In genomic region chr3:144049270-144049669, GRCm38 (mm10) we compare ENCODE assay signal across 23 mouse cellular contexts.
DNase-seq lines count a peak whose midpoint lies in the region; ATAC-seq and TF ChIP-seq lines count a peak whose summit lies in the region.
"Had no signal": no experiment of that assay in that cellular context is flagged by ENCODE, and none has a peak within 500 bp of the region (broad histone marks: within the 10 kb centered on the region; RNA-seq: fewer than 3 reads in every experiment).

No protein-coding gene starts in this region.

- no peaks in the 10 kb centered on the region for H3K9me3 ChIP-seq in kidney, postnatal 0 days (replicated peaks; ENCODE audit: low read length)
- no peaks in the 10 kb centered on the region for H3K9me3 ChIP-seq in midbrain, embryonic 15.5 days
- H3K9me3 ChIP-seq: embryonic facial prominence, embryonic 10.5 days; forebrain, embryonic 13.5 days; heart, embryonic 10.5 days; hindbrain, embryonic 12.5 days had no signal

- H3K4me3 ChIP-seq in kidney, postnatal 0 days (replicated peaks; ENCODE audit: low read depth, low read length): no peak overlapping the region
- H3K4me3 ChIP-seq in midbrain, embryonic 15.5 days: no peak overlapping the region
- H3K4me3 ChIP-seq: embryonic facial prominence, embryonic 10.5 days; forebrain, embryonic 13.5 days; heart, embryonic 10.5 days; hindbrain, embryonic 12.5 days had no signal

- no peaks in the 10 kb centered on the region for H3K36me3 ChIP-seq in kidney, postnatal 0 days (ENCODE audit: insufficient read depth, low read length)
- no peaks in the 10 kb centered on the region for H3K36me3 ChIP-seq in midbrain, embryonic 15.5 days (replicated peaks)
- H3K36me3 ChIP-seq: embryonic facial prominence, embryonic 10.5 days; heart, embryonic 10.5 days; hindbrain, embryonic 12.5 days had no signal

- no peak for TF ChIP-seq CTCF in kidney, postnatal 0 days (IDR thresholded peaks at IDR 0.05; ENCODE audit: low read depth)

- WGBS in kidney, postnatal 0 days: 44% methylated on average over 4 of the region's 4 CpGs
- 69% methylated on average over 4 of the region's 4 CpGs for WGBS in midbrain, embryonic 15.5 days

- no peak overlapping the region for H3K4me2 ChIP-seq in kidney, postnatal 0 days (ENCODE audit: low read length)
- H3K4me2 ChIP-seq in midbrain, embryonic 15.5 days: no peak overlapping the region
- H3K4me2 ChIP-seq: forebrain, embryonic 13.5 days; hindbrain, embryonic 12.5 days had no signal

- H3K9ac ChIP-seq in kidney, postnatal 0 days (ENCODE audit: low read depth, low read length): no peak overlapping the region
- H3K9ac ChIP-seq in midbrain, embryonic 15.5 days: no peak overlapping the region
- H3K9ac ChIP-seq: forebrain, embryonic 13.5 days; forebrain, postnatal 0 days; hindbrain, embryonic 12.5 days had no signal

- H3K27ac ChIP-seq in kidney, postnatal 0 days: no peak overlapping the region
- no peak overlapping the region for H3K27ac ChIP-seq in midbrain, embryonic 15.5 days
- H3K27ac ChIP-seq: embryonic facial prominence, embryonic 10.5 days; forebrain, embryonic 13.5 days; heart, embryonic 10.5 days; hindbrain, embryonic 12.5 days had no signal

- H3K27me3 ChIP-seq in kidney, postnatal 0 days (ENCODE audit: insufficient read depth, low read length): no peaks in the 10 kb centered on the region
- no peaks in the 10 kb centered on the region for H3K27me3 ChIP-seq in midbrain, embryonic 15.5 days (replicated peaks)
- H3K27me3 ChIP-seq: CH12.LX; forebrain, embryonic 13.5 days; hindbrain, embryonic 12.5 days; Patski had no signal

- peak; percentile 1 for DNase-seq in kidney, postnatal 0 days (ENCODE audit: low spot score)
- no peak for DNase-seq in kidney, postnatal 14 days
- peak; percentile 51 for DNase-seq in lung, postnatal 36 days
- no peak for DNase-seq in lung, postnatal 14 days
- DNase-seq: adrenal gland, adult 2 months; adrenal gland, postnatal 25 days; cerebellum, adult 2 months; cerebellum, postnatal 10 days; forebrain, postnatal 0 days; gastrocnemius, postnatal 36 days; heart, adult 18-20 months; heart, postnatal 10 days; heart, postnatal 4 days had no signal

- no peak for ATAC-seq in kidney, postnatal 0 days (replicated peaks; ENCODE audit: low FRiP score, low read depth)
- 0 out of 2 replicates have a peak, but pooled peaks have one; percentile 15 for ATAC-seq in megakaryocyte, adult 5-6 weeks (ENCODE audit: poor library complexity, severe bottlenecking)
- no peak for ATAC-seq in midbrain, embryonic 15.5 days (replicated peaks)
- ATAC-seq: activated CD4-positive, CD25-positive, alpha-beta regulatory T cell, adult 4 months; forebrain, embryonic 13.5 days; forebrain, postnatal 0 days; hindbrain, embryonic 16.5 days; Patski had no signal

- no peaks in the 10 kb centered on the region for H3K4me1 ChIP-seq in kidney, postnatal 0 days (replicated peaks; ENCODE audit: insufficient read depth, low read length)
- no peaks in the 10 kb centered on the region for H3K4me1 ChIP-seq in midbrain, embryonic 15.5 days
- H3K4me1 ChIP-seq: forebrain, embryonic 13.5 days; heart, embryonic 10.5 days; hindbrain, embryonic 12.5 days had no signal

Comparison
In these comparisons a context has a peak if more than half of its experiments do, and no peak if none do; other contexts are left out.
1. DNase-seq: peak in kidney, postnatal 0 days (single experiment) and lung, postnatal 36 days (single experiment); none in kidney, postnatal 14 days (single experiment) and lung, postnatal 14 days (single experiment).